Mouse (Mus musculus): ENCODE measurements around the gene Ghr. TPM values are rescaled to one million over a fixed set of nuclear protein-coding genes. Genes with fewer than 3 reads are reported as not detected.

The Ghr gene
- total RNA-seq, 2 experiments from 2014 or later: 12.2 to 16.1 TPM

- intact Hi-C loops (cut with DNase I): no loop called here
Measured at GRCm38 (mm10) chr15:3464754-3465153, 118.5 kb downstream of the Ghr start.

GRCm38 (mm10) chr15:3456543-3456942, 126.7 kb downstream of the Ghr start:
- intact Hi-C loops (cut with DNase I): no loop called here

More at GRCm38 (mm10) chr15:3464754-3465153, 118.5 kb downstream of the Ghr start:
- DNase-seq (ENCODE audit: low spot score in 2 of 2): no peak

GRCm38 (mm10) chr15:3455572-3455971, 127.7 kb downstream of the Ghr start:
- no peak for DNase-seq (ENCODE audit: low spot score in 2 of 2)
- intact Hi-C loops (cut with DNase I): no loop called here

More at GRCm38 (mm10) chr15:3456543-3456942, 126.7 kb downstream of the Ghr start:
- no peak for DNase-seq (ENCODE audit: low spot score in 2 of 2)

GRCm38 (mm10) chr15:3452080-3452752, 131.1 kb downstream of the Ghr start:
- no peak for DNase-seq (ENCODE audit: low spot score in 2 of 2)
- intact Hi-C loops (cut with DNase I): no loop called here

- intact Hi-C loops (cut with DNase I): loop anchor here (10.0 kb wide), 1 partner anchor 245 kb away; no protein-coding TSS in a partner anchor
- DNase-seq (ENCODE audit: low spot score in 2 of 2): no peak
Measured at GRCm38 (mm10) chr15:3449564-3449963, 133.7 kb downstream of the Ghr start.

GRCm38 (mm10) chr15:3445285-3445909, 137.9 kb downstream of the Ghr start:
- DNase-seq (ENCODE audit: low spot score in 2 of 2): no peak
- intact Hi-C loops (cut with DNase I): loop anchor here (10.0 kb wide), 1 partner anchor 241 kb away; no protein-coding TSS in a partner anchor

- intact Hi-C loops (cut with DNase I): loop anchor here (10.0 kb wide), 1 partner anchor 240 kb away; no protein-coding TSS in a partner anchor
- DNase-seq (ENCODE audit: low spot score in 2 of 2): no peak
Measured at GRCm38 (mm10) chr15:3444448-3445020, 138.8 kb downstream of the Ghr start.

- peak in 1 of 2 experiments; percentile 24 for DNase-seq (ENCODE audit: low spot score in 2 of 2)
Measured at GRCm38 (mm10) chr15:3441506-3442286, 141.6 kb downstream of the Ghr start.

GRCm38 (mm10) chr15:3437381-3437780, 145.9 kb downstream of the Ghr start:
- intact Hi-C loops (cut with DNase I): no loop called here

More at GRCm38 (mm10) chr15:3441506-3442286, 141.6 kb downstream of the Ghr start:
- intact Hi-C loops (cut with DNase I): loop anchor here (2.0 to 10.0 kb wide), 2 partner anchors 141 to 237 kb away; partner anchors contain the start of gene Ghr

GRCm38 (mm10) chr15:3435637-3436036, 147.7 kb downstream of the Ghr start:
- DNase-seq (ENCODE audit: low spot score in 2 of 2): no peak
- intact Hi-C loops (cut with DNase I): no loop called here

More at GRCm38 (mm10) chr15:3437381-3437780, 145.9 kb downstream of the Ghr start:
- no peak for DNase-seq (ENCODE audit: low spot score in 2 of 2)

- DNase-seq (ENCODE audit: low spot score in 2 of 2): no peak
- intact Hi-C loops (cut with DNase I): no loop called here
Measured at GRCm38 (mm10) chr15:3434461-3434860, 148.8 kb downstream of the Ghr start.

GRCm38 (mm10) chr15:3433281-3433680, 150.0 kb downstream of the Ghr start:
- intact Hi-C loops (cut with DNase I): no loop called here

GRCm38 (mm10) chr15:3432823-3433222, 150.5 kb downstream of the Ghr start:
- DNase-seq (ENCODE audit: low spot score in 2 of 2): no peak
- intact Hi-C loops (cut with DNase I): no loop called here

More at GRCm38 (mm10) chr15:3433281-3433680, 150.0 kb downstream of the Ghr start:
- no peak for DNase-seq (ENCODE audit: low spot score in 2 of 2)

GRCm38 (mm10) chr15:3429417-3429816, 153.9 kb downstream of the Ghr start:
- intact Hi-C loops (cut with DNase I): no loop called here
- DNase-seq (ENCODE audit: low spot score in 2 of 2): no peak

GRCm38 (mm10) chr15:3429001-3429400, 154.3 kb downstream of the Ghr start:
- intact Hi-C loops (cut with DNase I): no loop called here
- DNase-seq (ENCODE audit: low spot score in 2 of 2): no peak

- no peak for DNase-seq (ENCODE audit: low spot score in 2 of 2)
- intact Hi-C loops (cut with DNase I): no loop called here
Measured at GRCm38 (mm10) chr15:3426401-3426800, 156.9 kb downstream of the Ghr start.

- peak in 1 of 2 experiments; percentile 13 for DNase-seq (ENCODE audit: low spot score in 2 of 2)
- intact Hi-C loops (cut with DNase I): no loop called here
Measured at GRCm38 (mm10) chr15:3423177-3423576, 160.1 kb downstream of the Ghr start.

GRCm38 (mm10) chr15:3417699-3418098, 165.6 kb downstream of the Ghr start:
- intact Hi-C loops (cut with DNase I): no loop called here
- DNase-seq (ENCODE audit: low spot score in 2 of 2): no peak

GRCm38 (mm10) chr15:3413103-3413502, 170.2 kb downstream of the Ghr start:
- no peak for DNase-seq (ENCODE audit: low spot score in 2 of 2)
- intact Hi-C loops (cut with DNase I): no loop called here

- DNase-seq (ENCODE audit: low spot score in 2 of 2): no peak
- intact Hi-C loops (cut with DNase I): no loop called here
Measured at GRCm38 (mm10) chr15:3408478-3408877, 174.8 kb downstream of the Ghr start.
